Mouse (Mus musculus) ES-Bruce4 (cell line): ENCODE data around the gene Spns2. TPM values are rescaled to one million over a fixed set of nuclear protein-coding genes. Genes with fewer than 3 reads are reported as not detected.
A peak's percentile ranks its signal among the peaks of the same experiment; 100 is the strongest.
"Not testable (repeated sequence)": the region's sequence is repeated elsewhere in the genome, so short reads cannot be mapped to it uniquely, and the experiment has no call there.

ENCODE experiments used
- H3K27ac ChIP-seq: 2 replicates; pipeline ENCODE4 v1.5.1; 2012; ENCODE audit warnings: low read length, inconsistent platforms; ENCODE audit not compliant: insufficient read depth
- H3K27me3 ChIP-seq: 2 replicates; pipeline ENCODE4 v1.6.1; 2012; ENCODE audit warnings: mild to moderate bottlenecking, low read length, inconsistent platforms; ENCODE audit not compliant: control insufficient read depth, poor library complexity, insufficient read depth, severe bottlenecking
- H3K36me3 ChIP-seq: 2 replicates; pipeline ENCODE4 v1.6.1; 2012; ENCODE audit warnings: inconsistent platforms, mild to moderate bottlenecking, low read length, moderate library complexity; ENCODE audit not compliant: control insufficient read depth, poor library complexity, insufficient read depth, severe bottlenecking
- H3K4me1 ChIP-seq: one replicate; pipeline ENCODE4 v1.8.1; 2011; ENCODE audit warnings: low read length; ENCODE audit not compliant: control insufficient read depth, insufficient read depth
- H3K4me3 ChIP-seq: 2 replicates; pipeline ENCODE4 v1.5.1; 2011; ENCODE audit warnings: low read depth, mild to moderate bottlenecking, low read length
- H3K9ac ChIP-seq: 2 replicates; pipeline ENCODE4 v1.6.1; 2012; ENCODE audit warnings: low read depth, mild to moderate bottlenecking, inconsistent platforms; ENCODE audit not compliant: poor library complexity, severe bottlenecking
- H3K9me3 ChIP-seq: replicated peaks from 2 replicates; pipeline ENCODE4 v1.6.1; 2012; ENCODE audit warnings: mild to moderate bottlenecking, low read length, inconsistent platforms; ENCODE audit not compliant: control insufficient read depth, poor library complexity, insufficient read depth, severe bottlenecking
- CTCF ChIP-seq: IDR thresholded peaks from one replicate; pipeline ENCODE4 v1.8.1; 2011; ENCODE audit warnings: low read depth, low read length
- EP300 ChIP-seq: IDR thresholded peaks from 2 replicates; pipeline ENCODE4 v1.6.1; 2011; ENCODE audit warnings: low read depth, low read length; ENCODE audit not compliant: insufficient read depth
- POLR2A ChIP-seq: IDR thresholded peaks from one replicate; pipeline ENCODE4 v1.8.1; 2011; ENCODE audit warnings: low read length; ENCODE audit not compliant: insufficient read depth
- polyA plus RNA-seq: library from polyadenylated mRNA; stranded (reverse); fragments of >200 nt; gene quantifications from 2 replicates; pipeline ENCODE4 v1.2.4, GENCODE M21; 2011; ENCODE audit warnings: low read depth; ENCODE audit not compliant: missing spikeins, insufficient read depth, insufficient read length

Spns2 gene
- polyA plus RNA-seq, 1 experiment: 0.48 TPM

DNA sequence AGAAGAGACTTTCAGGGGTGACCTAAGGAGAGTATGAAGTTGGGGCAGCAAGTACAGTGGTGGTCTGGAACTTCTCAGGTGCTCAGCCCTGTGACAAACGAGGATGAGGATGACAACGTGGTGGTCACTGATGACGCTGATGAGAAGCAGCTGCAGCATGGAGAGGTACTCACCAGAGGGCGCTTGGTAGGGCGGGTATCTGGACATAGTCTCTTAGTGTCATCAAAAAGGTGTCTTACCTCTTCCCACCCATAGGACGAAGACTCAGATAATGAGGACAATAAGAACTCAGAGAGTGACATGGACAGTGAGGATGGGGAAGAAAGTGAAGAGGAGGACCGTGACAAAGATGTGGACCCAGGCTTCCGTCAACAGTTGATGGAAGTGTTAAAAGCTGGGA, 42.2 kb downstream of the Spns2 start:
- H3K27ac ChIP-seq: no peak overlapping the region

DNA sequence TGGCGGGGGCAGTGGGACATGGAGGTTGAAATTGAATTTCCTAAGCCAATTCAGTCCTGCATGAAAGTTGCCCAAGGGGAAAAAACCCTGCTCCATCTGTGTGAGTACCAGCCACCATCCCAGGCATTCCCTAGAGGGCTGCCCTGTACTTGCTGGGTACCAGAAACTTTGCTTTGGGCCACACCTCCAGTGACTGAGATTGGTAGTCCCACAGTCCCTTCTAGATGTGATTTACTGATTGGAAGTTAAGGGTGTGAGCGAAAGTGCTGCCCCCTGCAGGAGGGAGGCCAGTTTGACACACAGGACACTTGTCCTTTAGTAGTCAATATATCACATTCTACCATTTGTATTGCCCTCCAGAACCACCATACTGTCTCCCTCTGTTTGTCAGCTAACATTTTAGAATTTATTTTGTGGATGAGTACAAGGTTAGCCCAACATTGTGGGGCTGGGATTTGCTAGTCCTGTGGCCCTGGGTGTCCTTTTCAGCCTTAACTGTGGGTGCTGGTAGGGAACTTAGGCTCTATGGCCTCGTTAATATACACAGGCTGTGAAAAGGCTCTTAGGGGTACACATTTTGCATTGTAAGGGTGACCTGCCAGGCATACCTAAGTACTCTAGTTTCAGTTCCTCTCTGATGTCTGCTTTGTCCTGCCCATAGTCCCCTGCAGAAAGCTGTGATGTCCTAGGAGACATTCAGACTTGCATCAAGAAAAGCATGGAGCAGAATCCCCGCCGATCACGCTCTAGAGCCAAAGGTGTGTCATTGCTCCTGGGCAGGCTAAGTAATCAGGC, 43.2 kb downstream of the Spns2 start:
- Histone ChIP-seq H3K27ac (no peak overlapping the region), H3K9me3 (no peaks in the 10 kb centered on the region), H3K4me1 (no peaks in the 10 kb centered on the region), H3K4me3 (no peak overlapping the region), H3K27me3 (no peaks in the 10 kb centered on the region), H3K36me3 (peaks cover 93% of the 10 kb centered on the region), H3K9ac (no peak overlapping the region)
- TF ChIP-seq POLR2A (no peak), EP300 (no peak), CTCF (peak; percentile 78)

More for the DNA sequence above, 42.2 kb downstream of the Spns2 start:
- Histone ChIP-seq H3K9ac (no peak overlapping the region), H3K4me1 (no peaks in the 10 kb centered on the region), H3K9me3 (no peaks in the 10 kb centered on the region), H3K4me3 (no peak overlapping the region), H3K36me3 (peaks cover 95% of the 10 kb centered on the region), H3K27me3 (no peaks in the 10 kb centered on the region)
- TF ChIP-seq POLR2A: no peak
- TF ChIP-seq CTCF: peak; percentile 10

DNA sequence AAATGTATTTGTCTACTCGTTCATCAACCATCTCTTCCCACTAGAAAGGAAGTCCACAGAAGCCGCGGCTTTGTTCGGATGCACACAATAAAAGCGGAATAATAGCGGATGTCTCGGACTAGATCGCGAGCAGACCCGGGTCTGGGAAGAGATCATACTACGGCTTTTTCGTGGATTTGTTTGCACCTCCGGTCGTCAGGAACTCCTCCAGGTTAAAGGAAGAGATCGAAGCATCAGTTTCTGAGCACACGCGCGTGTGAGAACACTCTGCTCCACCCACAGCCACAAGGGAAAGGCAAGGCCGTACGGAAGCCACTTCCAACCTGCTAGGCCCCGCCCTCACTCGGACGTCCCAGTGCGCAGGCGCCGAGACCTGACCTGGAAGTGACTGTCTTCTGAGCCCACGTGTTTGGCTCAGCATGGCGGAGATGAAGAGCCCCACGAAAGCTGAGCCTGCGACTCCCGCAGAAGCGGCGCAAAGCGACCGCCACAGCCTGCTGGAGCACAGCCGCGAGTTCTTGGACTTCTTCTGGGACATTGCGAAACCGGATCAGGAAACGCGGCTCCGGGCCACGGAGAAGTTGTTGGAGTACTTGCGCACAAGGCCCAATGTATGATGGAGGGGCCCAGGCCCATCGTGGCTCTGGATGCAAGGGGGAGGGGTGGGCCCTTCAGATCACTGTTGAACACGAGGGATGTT, 48.6 kb downstream of the Spns2 start, which contains the start of gene Mybbp1a:
Gene Mybbp1a, plus strand, starts transcription at position 391 of the 700 bp plus-strand sequence.
- TF ChIP-seq POLR2A (peak; percentile 77), EP300 (no peak), CTCF (no peak)
- H3K9me3 ChIP-seq: no peaks in the 10 kb centered on the region

DNA sequence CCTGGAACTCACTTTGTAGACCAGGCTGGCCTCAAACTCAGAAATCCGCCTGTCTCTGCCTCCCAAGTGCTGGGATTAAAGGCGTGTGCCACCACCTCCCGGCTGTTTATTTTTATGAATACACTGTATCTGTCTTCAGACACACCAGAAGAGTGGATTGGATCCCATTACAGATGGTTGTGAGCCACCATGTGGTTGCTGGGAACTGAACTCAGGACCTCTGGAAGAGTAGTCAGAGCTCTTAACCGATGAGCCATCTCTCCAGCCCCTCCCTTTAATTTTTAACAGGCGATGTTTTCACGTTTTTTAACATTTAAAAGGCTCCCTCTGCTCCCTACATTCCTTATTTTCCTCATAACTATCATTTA, 49.1 kb downstream of the Spns2 start:
- Histone ChIP-seq H3K9ac (peak overlapping the region; percentile 89), H3K36me3 (peaks cover 35% of the 10 kb centered on the region), H3K27ac (peak overlapping the region; percentile 7), H3K4me3 (peak overlapping the region; percentile 96; the same call in 1 of the 2 replicates)
- not testable (repeated sequence) for H3K27me3 ChIP-seq, H3K4me1 ChIP-seq, H3K9me3 ChIP-seq

More for the DNA sequence above, 48.6 kb downstream of the Spns2 start, which contains the start of gene Mybbp1a:
- Histone ChIP-seq H3K4me1 (no peaks in the 10 kb centered on the region), H3K4me3 (peak within 1 kb of the TSS; percentile 96), H3K36me3 (peaks cover 40% of the 10 kb centered on the region), H3K27ac (peak within 1 kb of the TSS; percentile 7), H3K27me3 (no peaks in the 10 kb centered on the region), H3K9ac (peak within 1 kb of the TSS; percentile 89)

DNA sequence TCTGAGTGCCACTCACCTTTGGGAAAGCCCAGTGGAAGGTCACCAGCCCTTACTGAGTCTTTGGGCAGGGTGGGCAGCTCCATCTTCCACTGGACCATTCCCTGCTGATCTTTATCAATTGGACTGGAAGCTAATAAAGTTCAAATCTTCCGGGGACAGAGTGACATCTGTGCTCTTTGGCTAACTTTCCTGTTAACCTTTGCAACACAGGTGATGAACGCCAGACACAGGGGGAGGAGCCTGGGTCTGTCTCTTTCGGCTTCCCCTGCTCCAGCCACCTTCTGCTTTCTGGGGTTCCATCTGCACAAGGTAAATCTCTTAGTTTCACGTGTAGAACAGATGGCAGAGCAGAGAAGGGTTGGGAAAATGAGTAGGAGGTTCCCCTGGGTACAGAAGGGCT, 51.3 kb downstream of the Spns2 start:
- Histone ChIP-seq H3K4me1 (peaks cover 1% of the 10 kb centered on the region), H3K9ac (no peak overlapping the region), H3K27me3 (no peaks in the 10 kb centered on the region), H3K36me3 (peaks cover 13% of the 10 kb centered on the region), H3K27ac (no peak overlapping the region), H3K4me3 (no peak overlapping the region), H3K9me3 (no peaks in the 10 kb centered on the region)
- TF ChIP-seq CTCF (no peak), EP300 (no peak), POLR2A (no peak)

DNA sequence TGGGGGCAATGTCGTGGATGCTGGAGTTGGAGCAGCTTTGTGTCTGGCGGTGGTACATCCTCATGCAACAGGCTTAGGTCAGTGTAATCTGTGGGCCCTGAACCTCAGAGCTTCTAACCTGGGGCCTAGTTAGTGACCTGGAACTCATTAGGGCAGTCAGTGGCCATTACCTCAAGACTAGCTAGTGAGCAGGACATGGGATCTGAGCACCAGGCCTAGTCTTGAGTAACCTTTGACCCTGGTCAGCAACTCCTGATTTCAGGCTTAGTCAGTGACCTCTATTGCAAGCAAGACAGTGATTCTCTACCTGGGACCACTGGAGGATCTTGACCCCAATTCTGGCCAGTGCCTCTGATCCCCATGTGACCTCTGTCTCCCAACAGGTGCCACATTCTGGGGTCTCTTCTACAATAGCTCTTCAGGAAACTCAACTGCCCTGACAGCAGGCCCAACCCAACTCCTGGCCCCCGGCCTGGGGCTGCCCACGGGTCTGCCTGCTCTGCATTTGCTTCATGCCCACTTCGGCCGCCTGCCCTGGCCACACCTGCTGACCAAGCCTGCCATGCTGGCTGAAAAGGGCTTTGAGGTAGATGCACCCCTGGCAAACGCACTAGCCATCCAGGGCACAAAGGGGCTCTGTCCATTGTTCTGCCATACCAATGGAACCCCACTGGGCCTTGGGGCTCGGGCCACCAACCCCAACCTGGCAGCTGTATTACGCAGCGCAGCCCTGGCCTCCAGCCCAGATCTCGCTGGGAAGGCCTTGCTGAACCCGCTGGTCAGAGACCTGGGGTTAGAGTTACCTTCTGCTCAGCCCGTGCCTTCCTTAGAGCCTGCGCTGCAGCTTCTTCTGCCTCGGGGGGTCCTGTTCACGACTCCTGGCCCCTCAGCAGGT, 52.7 kb downstream of the Spns2 start:
- Histone ChIP-seq H3K4me3 (no peak overlapping the region), H3K9ac (no peak overlapping the region), H3K4me1 (peaks cover 1% of the 10 kb centered on the region), H3K27me3 (no peaks in the 10 kb centered on the region), H3K9me3 (no peaks in the 10 kb centered on the region), H3K27ac (no peak overlapping the region), H3K36me3 (no peaks in the 10 kb centered on the region)
- TF ChIP-seq CTCF: no peak
- no peak for TF ChIP-seq EP300
- TF ChIP-seq POLR2A: no peak
